Mouse (Mus musculus): Measurements from ENCODE around the gene Mxd3. TPM values are rescaled to one million over a fixed set of nuclear protein-coding genes. Genes with fewer than 3 reads are reported as not detected.

Gene Mxd3
- polyA plus RNA-seq (2017; shearing (Covaris generic)), result 1.1 TPM

GRCm38 (mm10) chr13:55329683-55330566, at the start of gene Mxd3:
Gene Mxd3, minus strand, starts transcription at chr13:55329823.

GRCm38 (mm10) chr13:55369531-55370114, 40.0 kb upstream of the Mxd3 start, which contains the start of gene Rgs14:
Gene Rgs14, plus strand, starts transcription at chr13:55369732.

GRCm38 (mm10) chr13:55362453-55363060, 32.9 kb upstream of the Mxd3 start, which contains the start of gene Lman2:
Gene Lman2, minus strand, starts transcription at chr13:55362783.

GRCm38 (mm10) chr13:55321434-55322129, 8.0 kb downstream of the Mxd3 start, which contains the start of gene Rab24:
Gene Rab24, minus strand, starts transcription at chr13:55321946.

GRCm38 (mm10) chr13:55319931-55320533, 9.6 kb downstream of the Mxd3 start, which contains the start of gene Prelid1:
Gene Prelid1, plus strand, starts transcription at chr13:55320500.

Other genes starting within 250 kb of the Mxd3 start
- 73.6 TPM for gene Uimc1, start 229.5 kb downstream of the Mxd3 start, polyA plus RNA-seq (2017; shearing (Covaris generic))
- 14.8 TPM for gene Zfp346, start 224.5 kb downstream of the Mxd3 start, polyA plus RNA-seq (2017; shearing (Covaris generic))
- not detected for gene Gm17617, start 196.3 kb downstream of the Mxd3 start, polyA plus RNA-seq (2017; shearing (Covaris generic))
- not detected for gene Fgfr4, start 177.2 kb downstream of the Mxd3 start, polyA plus RNA-seq (2017; shearing (Covaris generic))
- gene Nsd1, start 120.0 kb downstream of the Mxd3 start, polyA plus RNA-seq (2017; shearing (Covaris generic)), result 74.9 TPM
- 243 TPM for gene Prelid1, start 9.3 kb downstream of the Mxd3 start, polyA plus RNA-seq (2017; shearing (Covaris generic))
- gene Rab24, start 7.9 kb downstream of the Mxd3 start, polyA plus RNA-seq (2017; shearing (Covaris generic)), result 90.5 TPM
- gene Lman2, start 33.0 kb upstream of the Mxd3 start, polyA plus RNA-seq (2017; shearing (Covaris generic)), result 121 TPM
- gene Rgs14, start 39.9 kb upstream of the Mxd3 start, polyA plus RNA-seq (2017; shearing (Covaris generic)), result 82.6 TPM
- gene Slc34a1, start 68.4 kb upstream of the Mxd3 start, polyA plus RNA-seq (2017; shearing (Covaris generic)), result not detected
- not detected for gene Pfn3, start 85.4 kb upstream of the Mxd3 start, polyA plus RNA-seq (2017; shearing (Covaris generic))
- not detected for gene F12, start 97.0 kb upstream of the Mxd3 start, polyA plus RNA-seq (2017; shearing (Covaris generic))
- gene Grk6, start 115.2 kb upstream of the Mxd3 start, polyA plus RNA-seq (2017; shearing (Covaris generic)), result 328 TPM
- 17.7 TPM for gene Prr7, start 134.4 kb upstream of the Mxd3 start, polyA plus RNA-seq (2017; shearing (Covaris generic))
- gene Dbn1, start 158.3 kb upstream of the Mxd3 start, polyA plus RNA-seq (2017; shearing (Covaris generic)), result not detected
- gene Pdlim7, start 183.9 kb upstream of the Mxd3 start, polyA plus RNA-seq (2017; shearing (Covaris generic)), result 10.0 TPM
- 0.24 TPM for gene Dok3, start 199.5 kb upstream of the Mxd3 start, polyA plus RNA-seq (2017; shearing (Covaris generic))
- 60.4 TPM for gene Ddx41, start 206.8 kb upstream of the Mxd3 start, polyA plus RNA-seq (2017; shearing (Covaris generic))
- 63.5 TPM for gene Fam193b, start 241.3 kb upstream of the Mxd3 start, polyA plus RNA-seq (2017; shearing (Covaris generic))
- 214 TPM for gene Tmed9, start 243.9 kb upstream of the Mxd3 start, polyA plus RNA-seq (2017; shearing (Covaris generic))

Measured in effector memory CD4-positive, alpha-beta T cell, adult 5 months (primary cell).